Mouse (Mus musculus): ENCODE data around the gene Mecom. TPM values are rescaled to one million over a fixed set of nuclear protein-coding genes. Genes with fewer than 3 reads are reported as not detected.

Gene Mecom
- polyA plus RNA-seq, 1 experiment = not detected

DNA sequence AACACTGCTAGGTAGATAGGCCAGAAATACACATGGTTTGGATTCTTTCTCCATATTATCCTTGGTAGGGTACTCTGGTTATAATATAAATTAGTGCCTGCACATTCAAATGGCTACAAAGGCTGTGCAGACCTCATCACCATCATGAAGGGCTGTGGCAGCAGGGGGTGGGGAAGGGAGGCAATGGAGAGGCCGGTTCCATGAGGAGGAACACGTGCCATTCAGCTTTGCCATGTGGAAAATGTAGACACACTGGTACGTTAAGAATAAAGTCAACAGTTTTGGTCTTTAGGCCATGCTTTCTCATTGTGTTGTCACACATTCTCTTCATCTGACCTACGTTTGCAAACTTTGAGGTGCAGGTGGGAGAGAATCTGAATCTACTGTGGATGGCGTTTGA lies 264.2 kb downstream of the Mecom start:
- no peaks in the 10 kb centered on the region for H3K4me1 ChIP-seq (ENCODE audit: control insufficient read depth, insufficient read depth, low read length)
- TF ChIP-seq POLR2A (IDR thresholded peaks at IDR 0.05; ENCODE audit: borderline replicate concordance, low read depth, low read length) (no peak), CTCF (IDR thresholded peaks at IDR 0.05; ENCODE audit: low read depth, low read length) (no peak)
- no peak overlapping the region for H3K4me3 ChIP-seq (ENCODE audit: insufficient read depth, low read length)
- no peak overlapping the region for H3K27ac ChIP-seq (ENCODE audit: insufficient read depth, low read depth, low read length)

DNA sequence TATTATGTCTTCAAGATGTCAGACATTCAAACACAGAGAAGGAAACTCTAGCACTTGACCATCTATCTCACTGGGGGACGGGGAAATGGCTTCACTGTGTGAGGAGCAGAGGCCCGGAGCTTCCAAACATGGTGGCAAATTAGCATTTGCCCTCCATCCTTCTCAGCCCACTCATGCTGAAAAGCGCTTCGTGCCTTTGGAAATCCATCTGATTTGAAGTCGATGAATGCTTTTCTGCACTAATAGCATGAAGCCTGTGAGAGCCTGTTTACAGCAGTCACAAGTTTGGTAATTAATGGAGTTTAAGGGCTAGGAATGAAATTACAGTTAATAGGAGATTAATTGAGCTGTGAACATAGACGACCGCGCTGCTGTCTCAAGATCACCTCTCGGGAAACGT lies 270.2 kb downstream of the Mecom start:
- TF ChIP-seq POLR2A (IDR thresholded peaks at IDR 0.05; ENCODE audit: borderline replicate concordance, low read depth, low read length) = no peak
- TF ChIP-seq CTCF (IDR thresholded peaks at IDR 0.05; ENCODE audit: low read depth, low read length) = no peak
- no peak overlapping the region for H3K27ac ChIP-seq (ENCODE audit: insufficient read depth, low read depth, low read length)
- H3K4me1 ChIP-seq (ENCODE audit: control insufficient read depth, insufficient read depth, low read length) = no peaks in the 10 kb centered on the region
- H3K4me3 ChIP-seq (ENCODE audit: insufficient read depth, low read length) = no peak overlapping the region

DNA sequence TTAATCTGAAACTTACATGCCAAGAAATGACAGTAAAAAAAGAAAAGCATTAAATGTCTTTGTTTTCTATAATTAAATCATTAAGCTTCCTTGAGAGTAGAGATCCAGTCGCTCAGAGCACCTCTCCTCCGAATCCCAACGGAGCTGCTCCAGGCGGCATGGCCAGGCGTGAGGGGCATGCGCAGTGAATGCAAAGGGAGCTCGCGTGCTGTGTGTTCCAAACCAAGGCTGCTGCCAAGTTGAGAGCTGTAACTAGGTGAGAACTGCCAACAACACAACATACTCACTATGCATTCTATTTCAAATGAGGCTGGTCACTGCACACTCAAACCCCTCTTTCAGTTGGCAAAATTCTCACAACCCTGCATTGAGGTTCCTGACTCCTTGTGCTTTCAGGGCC lies 271.7 kb downstream of the Mecom start:
- H3K27ac ChIP-seq (ENCODE audit: insufficient read depth, low read depth, low read length) = no peak overlapping the region
- H3K4me1 ChIP-seq (ENCODE audit: control insufficient read depth, insufficient read depth, low read length) = no peaks in the 10 kb centered on the region
- H3K4me3 ChIP-seq (ENCODE audit: insufficient read depth, low read length) = no peak overlapping the region
- TF ChIP-seq POLR2A (IDR thresholded peaks at IDR 0.05; ENCODE audit: borderline replicate concordance, low read depth, low read length) (no peak), CTCF (IDR thresholded peaks at IDR 0.05; ENCODE audit: low read depth, low read length) (no peak)

DNA sequence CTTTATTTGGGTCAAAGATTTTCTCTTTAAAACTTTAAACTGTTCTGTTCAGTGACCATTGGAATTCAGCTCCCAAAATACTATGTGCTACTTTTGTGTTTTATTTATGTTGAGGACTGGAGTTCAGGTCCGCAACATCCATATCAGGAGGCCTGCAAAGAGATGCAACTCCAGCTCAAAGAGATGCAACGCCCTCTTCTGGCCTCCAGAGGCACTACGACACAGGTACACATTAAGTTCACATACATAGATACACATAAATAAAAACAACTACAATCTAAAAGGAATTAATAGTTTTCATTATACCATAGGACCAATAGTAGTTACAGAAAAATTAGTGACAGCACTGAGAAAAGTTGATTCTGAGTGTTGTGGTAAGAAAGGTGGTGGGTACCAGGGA lies 278.6 kb downstream of the Mecom start:
- no peaks in the 10 kb centered on the region for H3K4me1 ChIP-seq (ENCODE audit: control insufficient read depth, insufficient read depth, low read length)
- H3K4me3 ChIP-seq (ENCODE audit: insufficient read depth, low read length) = no peak overlapping the region
- no peak for TF ChIP-seq POLR2A (IDR thresholded peaks at IDR 0.05; ENCODE audit: borderline replicate concordance, low read depth, low read length)
- TF ChIP-seq CTCF (IDR thresholded peaks at IDR 0.05; ENCODE audit: low read depth, low read length) = no peak
- no peak overlapping the region for H3K27ac ChIP-seq (ENCODE audit: insufficient read depth, low read depth, low read length)

DNA sequence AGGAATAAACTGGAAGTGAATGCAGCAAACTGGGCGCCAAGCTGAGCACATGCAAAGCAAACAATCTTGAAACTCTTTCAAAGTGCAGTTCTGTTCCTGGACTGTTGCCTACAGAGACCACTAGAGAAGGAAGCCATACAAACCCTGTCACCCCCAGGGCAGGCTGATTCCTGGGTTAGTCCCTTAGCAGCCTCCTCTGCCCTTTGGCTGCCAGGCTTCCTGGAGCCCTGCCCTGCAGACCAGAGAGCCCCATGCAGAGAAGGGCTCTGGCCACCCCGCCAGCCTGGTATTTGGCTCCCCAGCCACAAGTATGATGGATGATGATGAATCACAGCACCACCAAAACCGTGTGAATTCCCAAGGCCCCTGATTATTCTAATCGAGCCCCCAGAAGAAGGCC lies 286.9 kb downstream of the Mecom start:
- H3K4me1 ChIP-seq (ENCODE audit: control insufficient read depth, insufficient read depth, low read length) = no peaks in the 10 kb centered on the region
- H3K4me3 ChIP-seq (ENCODE audit: insufficient read depth, low read length) = no peak overlapping the region
- H3K27ac ChIP-seq (ENCODE audit: insufficient read depth, low read depth, low read length) = no peak overlapping the region
- TF ChIP-seq CTCF (IDR thresholded peaks at IDR 0.05; ENCODE audit: low read depth, low read length) (no peak), POLR2A (IDR thresholded peaks at IDR 0.05; ENCODE audit: borderline replicate concordance, low read depth, low read length) (no peak)

DNA sequence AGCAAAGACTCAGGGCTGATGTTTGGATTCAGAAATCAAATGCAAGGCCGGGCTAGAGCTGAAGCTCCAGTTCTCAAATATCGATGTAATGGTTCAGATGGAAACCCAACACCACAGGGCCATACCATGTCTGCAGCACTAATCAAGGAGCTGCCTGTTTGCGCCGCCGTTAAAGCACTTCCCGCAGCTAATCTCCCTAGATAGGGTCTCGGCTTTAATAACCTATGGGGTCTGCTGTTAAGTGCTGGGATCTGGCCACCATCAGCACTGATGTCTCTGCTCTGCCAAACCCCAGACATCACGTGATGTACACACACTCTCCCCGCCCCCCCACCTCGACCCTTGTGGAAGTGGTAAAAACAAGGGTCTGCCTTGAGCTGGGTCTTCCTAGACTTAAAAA lies 289.4 kb downstream of the Mecom start:
- Histone ChIP-seq H3K4me1 (ENCODE audit: control insufficient read depth, insufficient read depth, low read length) (no peaks in the 10 kb centered on the region), H3K4me3 (ENCODE audit: insufficient read depth, low read length) (no peak overlapping the region), H3K27ac (ENCODE audit: insufficient read depth, low read depth, low read length) (no peak overlapping the region)
- no peak for TF ChIP-seq CTCF (IDR thresholded peaks at IDR 0.05; ENCODE audit: low read depth, low read length)
- no peak for TF ChIP-seq POLR2A (IDR thresholded peaks at IDR 0.05; ENCODE audit: borderline replicate concordance, low read depth, low read length)

DNA sequence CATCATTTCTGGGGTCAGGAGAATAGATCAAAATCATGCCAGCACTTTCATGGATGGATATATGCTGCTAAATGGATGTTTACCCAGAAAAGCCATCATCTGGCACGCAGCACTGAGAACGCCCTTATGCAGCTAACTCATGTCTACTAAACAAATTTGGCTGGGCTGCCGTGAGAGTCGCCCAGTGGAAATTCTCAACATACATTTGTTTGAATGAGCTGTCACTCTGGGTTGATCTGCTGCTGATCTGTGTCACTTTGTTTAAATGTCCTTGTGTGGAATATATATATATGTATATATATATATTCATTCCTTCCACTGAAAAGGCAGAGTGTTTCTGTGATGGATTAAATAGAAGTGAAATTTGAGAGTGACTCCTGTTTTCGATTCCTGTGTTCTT lies 290.0 kb downstream of the Mecom start:
- TF ChIP-seq POLR2A (IDR thresholded peaks at IDR 0.05; ENCODE audit: borderline replicate concordance, low read depth, low read length) = no peak
- no peak for TF ChIP-seq CTCF (IDR thresholded peaks at IDR 0.05; ENCODE audit: low read depth, low read length)
- Histone ChIP-seq H3K27ac (ENCODE audit: insufficient read depth, low read depth, low read length) (no peak overlapping the region), H3K4me3 (ENCODE audit: insufficient read depth, low read length) (no peak overlapping the region), H3K4me1 (ENCODE audit: control insufficient read depth, insufficient read depth, low read length) (no peaks in the 10 kb centered on the region)

DNA sequence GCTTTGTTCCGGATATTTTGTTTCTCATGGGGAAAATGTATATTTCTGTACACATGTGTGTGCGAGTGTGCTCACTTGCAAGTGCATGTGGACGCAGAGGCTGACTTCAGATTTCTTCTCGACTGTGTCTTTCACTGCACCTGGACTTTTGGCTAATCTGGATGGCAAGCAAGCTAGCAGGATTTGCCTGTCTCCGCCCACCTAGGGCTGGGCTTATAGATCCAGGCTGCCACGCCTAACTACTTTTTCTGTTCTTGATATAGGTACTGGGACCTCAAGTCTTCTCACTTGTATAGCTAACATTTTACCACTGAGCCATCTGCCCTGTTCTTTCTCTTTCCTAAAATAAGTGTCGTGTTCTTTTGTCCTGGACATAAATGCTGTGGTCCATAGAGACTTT lies 290.9 kb downstream of the Mecom start:
- H3K4me3 ChIP-seq (ENCODE audit: insufficient read depth, low read length) = no peak overlapping the region
- no peak for TF ChIP-seq POLR2A (IDR thresholded peaks at IDR 0.05; ENCODE audit: borderline replicate concordance, low read depth, low read length)
- TF ChIP-seq CTCF (IDR thresholded peaks at IDR 0.05; ENCODE audit: low read depth, low read length) = no peak
- H3K27ac ChIP-seq (ENCODE audit: insufficient read depth, low read depth, low read length) = no peak overlapping the region
- no peaks in the 10 kb centered on the region for H3K4me1 ChIP-seq (ENCODE audit: control insufficient read depth, insufficient read depth, low read length)

DNA sequence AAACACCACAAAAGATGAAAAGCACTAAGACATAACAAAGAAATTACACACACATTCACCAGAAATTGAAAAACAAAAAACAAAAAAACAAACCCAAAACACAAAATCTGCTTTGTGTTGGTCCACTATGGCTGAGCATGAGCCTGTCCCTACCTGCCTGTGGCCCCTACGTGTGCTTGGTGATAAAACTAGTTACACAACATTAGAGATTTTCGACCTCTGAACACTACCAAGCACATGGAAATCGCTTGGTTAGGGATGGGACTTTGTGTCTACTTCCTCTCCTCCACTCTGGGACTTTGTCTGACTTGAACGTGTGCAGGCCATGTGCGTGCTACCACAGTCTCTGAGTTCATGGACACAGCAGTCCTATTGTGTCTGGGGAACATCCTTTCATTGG lies 292.0 kb downstream of the Mecom start:
- Histone ChIP-seq H3K4me3 (ENCODE audit: insufficient read depth, low read length) (no peak overlapping the region), H3K27ac (ENCODE audit: insufficient read depth, low read depth, low read length) (no peak overlapping the region), H3K4me1 (ENCODE audit: control insufficient read depth, insufficient read depth, low read length) (no peaks in the 10 kb centered on the region)
- TF ChIP-seq POLR2A (IDR thresholded peaks at IDR 0.05; ENCODE audit: borderline replicate concordance, low read depth, low read length) (no peak), CTCF (IDR thresholded peaks at IDR 0.05; ENCODE audit: low read depth, low read length) (no peak)

DNA sequence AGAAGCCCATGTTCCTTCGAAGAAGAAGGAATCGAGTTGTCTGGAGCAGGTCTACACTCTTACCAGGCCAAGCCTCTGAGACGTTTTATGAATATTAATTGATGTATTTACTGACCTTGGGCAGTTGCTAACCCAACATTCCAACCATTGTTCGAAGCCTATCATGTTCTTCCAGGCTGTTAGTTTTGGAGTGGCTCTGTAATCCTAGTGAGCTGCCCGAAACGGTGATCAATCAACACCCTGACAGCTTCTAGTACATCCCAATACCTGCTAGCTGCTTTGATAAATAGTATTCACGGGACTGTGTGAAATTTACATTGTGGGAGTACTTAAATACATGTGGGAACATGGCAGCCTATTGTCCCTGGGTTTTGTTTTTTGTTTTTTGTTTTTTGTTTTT lies 293.4 kb downstream of the Mecom start:
- no peaks in the 10 kb centered on the region for H3K4me1 ChIP-seq (ENCODE audit: control insufficient read depth, insufficient read depth, low read length)
- no peak overlapping the region for H3K4me3 ChIP-seq (ENCODE audit: insufficient read depth, low read length)
- no peak overlapping the region for H3K27ac ChIP-seq (ENCODE audit: insufficient read depth, low read depth, low read length)
- no peak for TF ChIP-seq POLR2A (IDR thresholded peaks at IDR 0.05; ENCODE audit: borderline replicate concordance, low read depth, low read length)
- TF ChIP-seq CTCF (IDR thresholded peaks at IDR 0.05; ENCODE audit: low read depth, low read length) = no peak

DNA sequence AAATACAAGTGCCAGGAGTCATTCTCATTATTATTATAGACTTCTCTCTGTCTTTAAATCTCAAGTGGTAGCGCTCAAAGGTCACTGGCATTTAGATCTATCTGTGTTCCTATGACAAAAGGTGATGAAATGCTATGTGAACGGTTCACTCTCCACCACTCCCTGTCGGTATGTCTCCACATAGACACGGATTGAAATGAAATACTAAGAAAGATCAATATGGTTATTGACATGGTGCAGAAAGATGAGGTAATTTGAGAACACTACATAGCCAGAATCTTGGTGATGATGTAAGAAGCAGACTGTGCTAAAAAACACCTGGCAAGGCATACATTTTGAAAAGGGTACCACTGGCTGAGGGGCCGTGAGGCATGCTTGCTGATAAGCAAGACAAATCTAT lies 294.1 kb downstream of the Mecom start:
- TF ChIP-seq CTCF (IDR thresholded peaks at IDR 0.05; ENCODE audit: low read depth, low read length) (no peak), POLR2A (IDR thresholded peaks at IDR 0.05; ENCODE audit: borderline replicate concordance, low read depth, low read length) (no peak)
- no peak overlapping the region for H3K27ac ChIP-seq (ENCODE audit: insufficient read depth, low read depth, low read length)
- no peaks in the 10 kb centered on the region for H3K4me1 ChIP-seq (ENCODE audit: control insufficient read depth, insufficient read depth, low read length)
- no peak overlapping the region for H3K4me3 ChIP-seq (ENCODE audit: insufficient read depth, low read length)
